Mouse (Mus musculus) sigmoid colon, adult 10 weeks (tissue): ENCODE data around the gene Ccz1. TPM values are rescaled to one million over a fixed set of nuclear protein-coding genes. Genes with fewer than 3 reads are reported as not detected.

Experiments used
- polyA plus RNA-seq: library from polyadenylated mRNA; stranded (reverse); fragments of 350-450 nt; fragmentation: Illumina TruSeq; extraction: RNeasy Lipid Tissue Mini Kit (QIAGEN cat#74804); gene quantifications from one replicate; pipeline ENCODE4 v1.2.3, GENCODE M21; 2014; ENCODE audit warnings: low read depth, low replicate concordance

The Ccz1 gene
- 183 TPM for polyA plus RNA-seq

DNA sequence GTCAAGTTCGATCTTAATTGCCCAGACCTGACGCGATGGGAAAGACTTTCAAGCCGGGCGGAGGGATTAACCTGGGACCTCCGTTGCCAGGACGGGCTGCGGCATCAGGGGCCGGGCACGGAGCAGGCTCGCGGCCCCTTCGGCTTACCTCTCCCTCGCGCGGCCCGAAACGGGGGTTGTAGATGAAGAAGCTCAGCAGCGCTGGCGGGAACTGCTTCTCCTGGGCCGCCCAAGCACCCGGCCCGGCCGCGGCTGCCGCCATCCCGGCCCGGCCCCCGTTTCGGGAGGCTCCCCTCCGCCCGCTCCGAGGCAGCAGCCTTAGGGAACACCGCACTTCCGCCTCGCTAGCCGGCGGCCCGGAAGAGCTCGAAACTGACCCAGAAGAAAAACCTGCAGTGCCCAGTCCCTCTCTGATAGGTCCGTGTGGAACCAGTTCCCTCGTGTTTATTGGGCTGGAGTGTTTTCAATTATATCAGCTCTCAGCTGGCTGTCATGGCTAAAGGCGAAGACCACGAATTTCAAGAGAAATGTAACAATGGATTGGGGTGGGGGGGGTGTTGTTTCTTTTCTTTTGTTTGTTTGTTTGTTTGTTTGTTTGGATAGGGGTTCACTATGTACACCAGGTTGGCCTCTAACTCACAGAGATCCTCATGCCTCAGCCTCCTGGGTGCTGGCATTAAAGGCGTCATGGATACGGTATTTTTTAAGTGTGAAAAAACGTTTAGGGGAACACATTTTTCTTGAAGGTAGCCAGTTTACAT, at the start of gene Ccz1:
TSS of gene Ccz1 (minus strand) at position 327 of the 761 bp plus-strand sequence.

DNA sequence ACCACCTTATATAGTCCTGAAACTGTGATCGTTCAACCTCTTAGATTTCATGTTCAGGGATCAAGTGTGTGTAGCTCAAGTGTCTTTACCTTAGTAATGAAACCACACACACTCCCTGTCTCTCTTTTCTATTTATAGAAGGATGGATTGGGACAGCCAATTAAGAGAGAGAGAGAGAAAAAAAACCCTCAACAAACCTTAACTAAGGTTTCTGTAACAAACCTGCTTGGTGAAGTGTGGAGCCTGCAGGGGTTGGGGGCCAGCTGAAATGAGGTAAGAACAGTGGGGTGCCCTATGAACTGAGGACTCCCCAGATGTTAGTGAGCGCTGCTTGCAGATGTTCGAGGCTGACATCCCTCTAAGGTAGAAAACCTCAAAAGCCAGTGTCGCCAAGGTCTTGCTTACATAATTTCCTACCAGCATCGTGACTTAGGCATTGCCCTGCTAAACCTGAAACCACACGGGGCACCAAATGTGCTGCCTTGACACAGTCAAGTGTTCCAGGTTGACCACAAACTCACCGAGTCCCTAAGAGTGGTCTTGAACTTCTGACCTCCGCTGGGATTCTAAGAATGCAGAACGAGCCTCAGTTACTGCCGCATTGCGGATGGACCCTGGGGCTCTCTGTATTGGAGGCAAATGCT, 12.1 kb upstream of the Ccz1 start, which contains the start of gene Ocm:
TSS of gene Ocm (minus strand) at position 51 of the 644 bp plus-strand sequence.

Other genes starting within 250 kb of the Ccz1 start
- 51.8 TPM for gene Eif2ak1, start 197.1 kb downstream of the Ccz1 start, polyA plus RNA-seq
- not detected for gene Ankrd61, start 117.2 kb downstream of the Ccz1 start, polyA plus RNA-seq
- gene Aimp2, start 105.0 kb downstream of the Ccz1 start, polyA plus RNA-seq, result 7.0 TPM
- gene Pms2, start 104.9 kb downstream of the Ccz1 start, polyA plus RNA-seq, result 12.6 TPM
- gene Gm42421, start 86.7 kb downstream of the Ccz1 start, polyA plus RNA-seq, result 1.3 TPM
- 0.35 TPM for gene Rsph10b, start 81.8 kb downstream of the Ccz1 start, polyA plus RNA-seq
- gene Ocm, start 11.8 kb upstream of the Ccz1 start, polyA plus RNA-seq, result not detected
- gene Lmtk2, start 85.6 kb upstream of the Ccz1 start, polyA plus RNA-seq, result 14.5 TPM
- gene Bhlha15, start 175.4 kb upstream of the Ccz1 start, polyA plus RNA-seq, result 0.35 TPM
- gene Tecpr1, start 208.7 kb upstream of the Ccz1 start, polyA plus RNA-seq, result 2.5 TPM
- 126 TPM for gene Bri3, start 229.6 kb upstream of the Ccz1 start, polyA plus RNA-seq